Mouse (Mus musculus) spleen, adult 10 weeks (tissue): Measurements from ENCODE around the gene Olfr649. TPM values are rescaled to one million over a fixed set of nuclear protein-coding genes. Genes with fewer than 3 reads are reported as not detected.

ENCODE experiments used
- polyA plus RNA-seq: library from polyadenylated mRNA; stranded (reverse); fragments of 350-450 nt; fragmentation: Illumina TruSeq; extraction: RNeasy Lipid Tissue Mini Kit (QIAGEN cat#74804); gene quantifications from one replicate; pipeline ENCODE4 v1.2.3, GENCODE M21; 2015; ENCODE audit warnings: low replicate concordance; ENCODE audit not compliant: insufficient read depth

The Olfr649 gene
- polyA plus RNA-seq: not detected

DNA sequence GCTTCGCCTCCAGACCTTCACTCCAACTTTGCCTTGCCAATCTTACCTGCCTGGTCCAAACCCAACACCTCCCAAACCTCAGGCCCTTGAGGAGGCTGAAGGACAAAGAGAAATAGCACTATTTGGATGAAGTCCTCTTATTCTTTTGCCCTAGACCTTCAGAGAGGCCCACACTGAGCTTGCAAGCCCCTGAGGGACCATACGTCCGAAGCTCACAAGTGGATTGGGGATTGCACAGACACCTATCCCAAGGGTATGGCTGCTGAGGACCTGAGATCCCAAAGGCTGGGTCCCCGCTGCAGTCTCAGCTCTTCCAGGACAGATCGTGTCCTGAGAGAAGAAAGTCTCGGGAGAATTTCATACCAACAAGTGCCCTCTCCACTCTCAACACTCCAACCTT is at the start of gene Olfr649:
Gene Olfr649, minus strand, starts transcription at position 101 of the 400 bp plus-strand sequence.

DNA sequence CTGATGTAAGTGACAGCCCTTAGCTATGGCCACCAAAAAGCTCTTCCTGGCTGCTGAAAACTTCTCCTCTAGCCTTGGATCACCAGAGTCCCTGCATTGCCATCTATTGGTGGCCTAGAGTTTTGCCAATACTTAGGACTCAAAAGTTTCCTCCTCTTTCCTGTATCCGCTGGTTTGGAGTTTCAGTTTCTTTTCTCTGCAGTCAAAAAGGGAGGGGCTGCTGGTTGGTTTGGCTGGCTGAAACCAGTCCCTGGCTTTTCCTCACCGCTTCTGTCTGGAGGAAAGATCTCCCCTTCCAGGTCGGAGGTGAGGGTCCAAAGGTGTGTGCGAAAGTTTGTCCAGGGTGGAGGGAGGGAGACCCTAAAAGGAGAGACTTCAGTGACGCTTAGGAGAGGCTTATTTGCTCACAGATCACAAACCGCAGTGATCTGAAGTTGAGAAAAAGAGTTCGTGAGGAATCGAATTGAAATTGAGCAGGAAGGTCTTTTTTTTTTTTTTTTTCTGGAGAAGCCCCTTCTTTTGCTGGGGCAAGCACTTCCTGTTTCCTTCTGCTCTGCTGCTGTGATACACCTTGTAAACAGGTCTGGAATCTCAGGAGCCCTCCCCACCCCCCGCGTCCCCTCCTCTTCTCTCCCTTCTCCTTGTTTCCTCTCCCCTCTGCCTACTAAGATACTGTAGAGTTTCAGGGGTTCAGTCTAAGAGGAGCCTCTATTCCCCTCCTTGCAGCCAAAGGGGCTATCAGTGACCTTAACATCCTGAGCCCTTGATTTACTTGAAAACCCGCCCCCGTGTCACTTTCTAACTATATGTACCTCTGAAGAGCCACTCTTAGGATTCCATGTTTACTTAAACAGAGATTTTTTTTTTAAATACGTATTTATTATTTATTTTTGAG is 48.7 kb upstream of the Olfr649 start, which contains the start of gene Trim34a:
Gene Trim34a, plus strand, starts transcription at position 171 of the 895 bp plus-strand sequence.

DNA sequence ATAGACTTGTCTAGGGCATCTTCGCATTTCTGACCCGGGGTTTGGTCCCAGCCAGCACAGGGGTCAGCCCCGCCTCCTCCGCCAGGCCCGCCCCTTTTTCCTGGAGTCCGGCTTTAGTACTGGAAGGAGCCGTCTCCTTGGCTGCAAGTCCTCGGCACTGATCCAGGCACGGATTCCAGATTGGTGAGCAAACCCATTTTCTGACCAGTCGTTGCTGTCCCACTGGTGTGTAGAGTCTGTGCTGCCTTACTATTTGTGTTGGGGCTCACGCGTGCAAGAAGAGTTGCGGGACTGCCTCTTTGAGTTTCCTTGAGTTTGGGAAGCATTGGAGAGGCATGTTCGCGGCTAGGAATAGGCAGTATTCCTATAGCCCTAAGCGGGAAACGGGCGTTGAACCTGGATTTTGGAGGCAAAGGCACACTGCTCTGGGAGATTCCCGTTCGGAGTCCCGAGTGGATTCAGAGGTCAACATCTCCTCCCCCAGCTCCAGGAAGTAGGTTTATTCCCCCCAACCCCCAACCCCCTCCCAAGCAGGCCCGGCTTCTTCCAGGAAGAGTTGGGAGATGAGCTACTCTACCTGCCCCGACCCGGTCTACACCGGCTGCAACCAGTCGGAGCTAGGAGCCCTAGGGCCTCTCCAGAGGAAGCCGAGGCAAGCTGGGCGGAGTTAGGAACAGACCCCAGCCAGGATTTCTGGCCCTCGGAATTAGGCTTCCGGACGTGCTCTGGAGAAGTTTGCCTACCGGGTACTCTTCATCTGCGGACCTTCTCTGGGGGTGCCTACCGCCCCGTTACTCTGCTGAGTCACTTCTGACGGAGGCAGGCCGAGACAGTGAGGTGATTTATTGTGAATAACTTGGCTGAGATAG is 23.1 kb upstream of the Olfr649 start, which contains the start of gene Trim6:
Gene Trim6, plus strand, starts transcription at position 93 of the 869 bp plus-strand sequence.

DNA sequence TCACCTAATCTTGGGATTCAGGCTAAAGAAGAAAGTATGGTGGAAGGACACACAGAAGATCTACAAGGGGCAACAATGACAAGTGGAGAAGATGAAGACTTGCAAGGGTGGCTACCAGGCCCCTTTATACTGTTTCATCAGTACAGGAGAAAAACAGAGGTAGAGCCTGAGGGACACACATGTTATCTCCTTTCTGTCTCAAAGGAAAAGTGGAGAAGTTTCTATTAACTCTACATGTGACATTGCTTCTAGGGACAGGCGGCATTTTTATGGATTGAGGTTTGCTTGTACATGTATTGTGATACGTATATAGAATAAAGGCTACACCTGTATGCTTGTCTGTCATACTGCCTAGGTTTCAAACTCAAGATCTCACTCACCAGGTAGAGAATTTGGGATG is 12.5 kb downstream of the Olfr649 start, which contains the start of gene Olfr648:
Gene Olfr648, minus strand, starts transcription at position 101 of the 400 bp plus-strand sequence.

DNA sequence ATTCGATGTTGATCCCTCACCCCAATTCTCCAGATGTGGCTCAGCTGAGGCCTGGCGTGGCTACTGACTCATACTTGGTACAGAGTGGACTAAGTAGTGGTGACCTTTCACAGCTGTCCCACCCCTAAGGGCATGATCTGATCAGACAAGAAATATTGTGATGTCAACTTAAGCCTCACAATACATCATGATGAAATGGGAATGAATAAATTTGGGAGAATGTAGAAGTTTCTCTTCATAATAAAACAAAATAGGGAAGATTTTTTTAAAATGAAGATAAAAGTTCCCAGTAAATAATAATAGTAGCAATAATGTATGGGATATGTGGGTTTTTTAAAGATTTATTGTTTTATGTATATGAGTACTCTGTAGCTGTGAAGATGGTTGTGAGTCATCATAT is 45.3 kb downstream of the Olfr649 start, which contains the start of gene Ubqlnl:
Gene Ubqlnl, minus strand, starts transcription at position 101 of the 400 bp plus-strand sequence.

DNA sequence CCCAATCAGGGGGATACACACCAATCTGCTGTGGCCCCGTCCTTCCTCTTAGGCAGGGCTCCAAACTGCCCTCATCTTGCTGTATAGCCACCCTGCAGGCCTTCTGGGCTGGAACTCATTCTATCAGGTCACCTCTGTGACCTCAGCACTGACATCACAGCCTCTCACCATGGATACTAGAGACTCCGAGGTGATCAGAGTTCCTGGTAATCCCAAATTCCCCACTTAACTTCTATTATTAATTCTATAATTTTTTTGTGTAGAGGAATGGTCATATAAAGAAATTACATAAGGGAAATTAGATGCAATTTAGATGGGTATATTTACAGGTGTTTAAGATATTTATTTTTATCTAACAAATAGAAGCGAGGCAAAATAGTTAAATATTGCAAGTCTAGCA is 52.6 kb downstream of the Olfr649 start, which contains the start of gene Ubqln3:
Gene Ubqln3, minus strand, starts transcription at position 101 of the 400 bp plus-strand sequence.

Other genes with a start within 250 kb of the Olfr649 start
- gene Olfr635, start 224.8 kb downstream of the Olfr649 start, polyA plus RNA-seq: not detected
- not detected for gene Olfr638, start 197.2 kb downstream of the Olfr649 start, polyA plus RNA-seq
- gene Olfr639, start 178.7 kb downstream of the Olfr649 start, polyA plus RNA-seq: not detected
- not detected for gene Olfr640, start 170.4 kb downstream of the Olfr649 start, polyA plus RNA-seq
- gene Olfr641, start 160.5 kb downstream of the Olfr649 start, polyA plus RNA-seq: not detected
- not detected for gene Olfr642, start 143.3 kb downstream of the Olfr649 start, polyA plus RNA-seq
- not detected for gene 4930516K23Rik, start 134.5 kb downstream of the Olfr649 start, polyA plus RNA-seq
- gene Olfr644, start 124.1 kb downstream of the Olfr649 start, polyA plus RNA-seq: not detected
- gene Olfr645, start 110.5 kb downstream of the Olfr649 start, polyA plus RNA-seq: not detected
- gene Olfr646, start 91.1 kb downstream of the Olfr649 start, polyA plus RNA-seq: not detected
- not detected for gene Ubqln5, start 66.2 kb downstream of the Olfr649 start, polyA plus RNA-seq
- not detected for gene Olfr643, start 58.6 kb downstream of the Olfr649 start, polyA plus RNA-seq
- not detected for gene Ubqln3, start 52.7 kb downstream of the Olfr649 start, polyA plus RNA-seq
- not detected for gene Ubqlnl, start 45.4 kb downstream of the Olfr649 start, polyA plus RNA-seq
- not detected for gene Olfm5, start 31.2 kb downstream of the Olfr649 start, polyA plus RNA-seq
- gene Olfr648, start 12.6 kb downstream of the Olfr649 start, polyA plus RNA-seq: 0.15 TPM
- 1.7 TPM for gene Trim6, start 22.8 kb upstream of the Olfr649 start, polyA plus RNA-seq
- 157 TPM for gene Trim34a, start 48.5 kb upstream of the Olfr649 start, polyA plus RNA-seq
- 69.3 TPM for gene Trim5, start 92.1 kb upstream of the Olfr649 start, polyA plus RNA-seq
- gene Trim12a, start 119.5 kb upstream of the Olfr649 start, polyA plus RNA-seq: 305 TPM
- 4.3 TPM for gene Trim34b, start 133.5 kb upstream of the Olfr649 start, polyA plus RNA-seq
- 101 TPM for gene Trim12c, start 157.4 kb upstream of the Olfr649 start, polyA plus RNA-seq
- gene Trim30b, start 173.9 kb upstream of the Olfr649 start, polyA plus RNA-seq: 84.2 TPM
- gene Trim30c, start 204.9 kb upstream of the Olfr649 start, polyA plus RNA-seq: 6.6 TPM